Comparison of ENCODE assay signal across 21 mouse cellular contexts in the genomic region with DNA sequence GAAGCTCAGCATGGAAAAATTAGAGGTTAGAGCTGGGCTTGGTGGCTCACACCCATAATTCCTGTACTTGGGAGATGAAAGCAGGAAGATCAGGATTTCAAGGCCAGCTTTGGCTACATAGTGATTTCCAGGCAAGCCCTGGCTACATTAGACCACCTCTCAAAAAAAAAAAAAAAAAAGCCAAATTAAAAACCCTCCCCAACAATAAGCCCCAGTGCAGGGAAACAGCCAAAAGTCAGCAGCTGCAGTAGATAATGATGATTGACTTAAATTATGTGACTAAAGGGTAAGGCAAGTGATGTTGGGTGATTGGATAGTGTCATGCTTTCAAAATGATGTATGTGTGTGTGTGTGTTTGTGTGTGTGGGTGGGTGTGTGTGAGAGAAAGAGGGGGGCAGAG. TPM values are rescaled to one million over a fixed set of nuclear protein-coding genes. Genes with fewer than 3 reads are reported as not detected.
DNase-seq lines count a peak whose midpoint lies in the region; ATAC-seq and TF ChIP-seq lines count a peak whose summit lies in the region.
"Had no signal": no experiment of that assay in that cellular context is flagged by ENCODE, and none has a peak within 500 bp of the region (broad histone marks: within the 10 kb centered on the region; RNA-seq: fewer than 3 reads in every experiment).

No protein-coding gene starts in this region.

- no peak for ATAC-seq in liver, embryonic 11.5 days (replicated peaks; ENCODE audit: low FRiP score)
- no peak for ATAC-seq in liver, postnatal 0 days
- no peak for ATAC-seq in liver, embryonic 13.5 days (ENCODE audit: low read depth)
- ATAC-seq: forebrain, embryonic 14.5 days had no signal

- TF ChIP-seq RAD21 in MEL (IDR thresholded peaks at IDR 0.05; ENCODE audit: low read depth, low read length) = no peak

- peak overlapping the region; percentile 54 for H3K4me2 ChIP-seq in liver, embryonic 11.5 days
- H3K4me2 ChIP-seq in liver, postnatal 0 days (ENCODE audit: low read depth, low read length) = no peak overlapping the region
- peak overlapping the region; percentile 33; the same call in 1 of the 2 replicates for H3K4me2 ChIP-seq in liver, embryonic 13.5 days
- H3K4me2 ChIP-seq: embryonic facial prominence, embryonic 15.5 days; hindbrain, embryonic 15.5 days had no signal

- peaks cover 16% of the 10 kb centered on the region for H3K79me2 ChIP-seq in MEL (ENCODE audit: control insufficient read depth, insufficient read depth, low read length, poor library complexity)

- TF ChIP-seq POLR2A in MEL (IDR thresholded peaks at IDR 0.05; ENCODE audit: control insufficient read depth in 1 of 2, insufficient read depth in 1 of 2, low read depth in 1 of 2, low read length in 2 of 2, poor library complexity in 1 of 2) = no peak

- no peaks in the 10 kb centered on the region for H3K36me3 ChIP-seq in liver, embryonic 11.5 days (ENCODE audit: control insufficient read depth, insufficient read depth, low read length)
- H3K36me3 ChIP-seq in liver, postnatal 0 days (replicated peaks; ENCODE audit: insufficient read depth, low read length) = no peaks in the 10 kb centered on the region
- H3K36me3 ChIP-seq in MEL (ENCODE audit: control insufficient read depth in 1 of 2, insufficient read depth in 2 of 2, low read length in 2 of 2) = peaks cover 0 to 62% of the 10 kb centered on the region in 2 experiments; a peak in 2 of 4 replicates
- no peaks in the 10 kb centered on the region for H3K36me3 ChIP-seq in liver, embryonic 13.5 days
- H3K36me3 ChIP-seq: embryonic facial prominence, embryonic 15.5 days; forebrain, embryonic 10.5 days; heart, embryonic 13.5 days; hindbrain, embryonic 15.5 days had no signal

- TF ChIP-seq EP300 in liver, postnatal 0 days (IDR thresholded peaks at IDR 0.05; ENCODE audit: low read depth) = no peak
- TF ChIP-seq EP300 in MEL (IDR thresholded peaks at IDR 0.05; ENCODE audit: low read depth in 1 of 2, low read length in 2 of 2) = peak in 1 of 2 experiments; percentile 12; a peak in 1 of 4 replicates

- peaks cover 33% of the 10 kb centered on the region for H3K4me1 ChIP-seq in liver, embryonic 11.5 days (replicated peaks; ENCODE audit: control insufficient read depth, insufficient read depth, low read length)
- H3K4me1 ChIP-seq in liver, postnatal 0 days (ENCODE audit: insufficient read depth) = peaks cover 30% of the 10 kb centered on the region
- H3K4me1 ChIP-seq in MEL (ENCODE audit: control insufficient read depth in 1 of 2, insufficient read depth in 2 of 2, low read length in 2 of 2) = peaks cover 42 to 44% of the 10 kb centered on the region in 2 experiments
- H3K4me1 ChIP-seq in liver, embryonic 13.5 days (replicated peaks) = peaks cover 45% of the 10 kb centered on the region
- H3K4me1 ChIP-seq: embryonic facial prominence, embryonic 15.5 days; hindbrain, embryonic 15.5 days had no signal

- H3K9ac ChIP-seq in liver, embryonic 11.5 days (ENCODE audit: low read depth, low read length) = no peak overlapping the region; the same call in 1 of the 2 replicates
- no peak overlapping the region for H3K9ac ChIP-seq in liver, postnatal 0 days (replicated peaks)
- H3K9ac ChIP-seq in MEL (ENCODE audit: control insufficient read depth, low read depth, low read length, poor library complexity, severe bottlenecking) = peak overlapping the region; percentile 54
- H3K9ac ChIP-seq in liver, embryonic 13.5 days = peak overlapping the region; percentile 5; the same call in 1 of the 2 replicates
- H3K9ac ChIP-seq: embryonic facial prominence, embryonic 15.5 days; heart, embryonic 13.5 days; hindbrain, embryonic 15.5 days had no signal

- no peak overlapping the region for H3K4me3 ChIP-seq in liver, embryonic 11.5 days (ENCODE audit: low read depth, low read length)
- H3K4me3 ChIP-seq in liver, postnatal 0 days (ENCODE audit: low read depth, low read length) = no peak overlapping the region
- peak overlapping the region; percentile 6 to 27; a peak in 3 of 4 replicates for H3K4me3 ChIP-seq in MEL (ENCODE audit: control insufficient read depth in 1 of 2, insufficient read depth in 1 of 2, low read depth in 2 of 2, low read length in 2 of 2)
- H3K4me3 ChIP-seq in liver, embryonic 13.5 days (replicated peaks) = no peak overlapping the region
- H3K4me3 ChIP-seq: embryonic facial prominence, embryonic 15.5 days; erythroblast, embryonic 14.5 days; forebrain, embryonic 10.5 days; gastrocnemius, adult 2 months; heart, embryonic 13.5 days; hindbrain, embryonic 15.5 days had no signal

- TF ChIP-seq CTCF in liver, postnatal 0 days (IDR thresholded peaks at IDR 0.05; ENCODE audit: low read depth) = no peak
- no peak for TF ChIP-seq CTCF in MEL (IDR thresholded peaks at IDR 0.05 in 2 of 3, conservative IDR thresholded peaks at IDR 0.05 in 1 of 3; ENCODE audit: control insufficient read depth in 1 of 3, insufficient read depth in 1 of 3, low read depth in 2 of 3, low read length in 3 of 3, poor library complexity in 1 of 3, severe bottlenecking in 1 of 3)

- no peak for DNase-seq in liver, embryonic 11.5 days (ENCODE audit: low spot score)
- no peak for DNase-seq in liver, postnatal 0 days
- DNase-seq in MEL (ENCODE audit: low read depth, low spot score) = peak; percentile 69
- DNase-seq in liver, embryonic 13.5 days = no peak
- DNase-seq in thymus, postnatal 0 days (ENCODE audit: low spot score) = no peak
- no peak for DNase-seq in adrenal gland, adult (ENCODE audit: inconsistent age in 2 of 2, low spot score in 1 of 2)
- no peak for DNase-seq in cerebellum, postnatal 25 days
- DNase-seq: adrenal gland, postnatal 14 days; cerebellum, adult 18-20 months; cerebellum, adult 9-11 months; embryo, embryonic 11 days; gastrocnemius, adult 2 months; gastrocnemius, postnatal 36 days; heart, postnatal 36 days had no signal

- H3K27me3 ChIP-seq in liver, embryonic 11.5 days (replicated peaks; ENCODE audit: control insufficient read depth, insufficient read depth, low read length) = no peaks in the 10 kb centered on the region
- no peaks in the 10 kb centered on the region for H3K27me3 ChIP-seq in liver, postnatal 0 days (ENCODE audit: insufficient read depth, low read length)
- H3K27me3 ChIP-seq in MEL (ENCODE audit: control insufficient read depth in 1 of 2, insufficient read depth in 2 of 2, low read length in 2 of 2) = no peaks in the 10 kb centered on the region
- no peaks in the 10 kb centered on the region for H3K27me3 ChIP-seq in liver, embryonic 13.5 days
- H3K27me3 ChIP-seq: CH12.LX; embryonic facial prominence, embryonic 15.5 days; heart, embryonic 13.5 days; hindbrain, embryonic 15.5 days had no signal

- H3K9me3 ChIP-seq in liver, embryonic 11.5 days (ENCODE audit: control insufficient read depth, low read length) = no peaks in the 10 kb centered on the region
- no peaks in the 10 kb centered on the region for H3K9me3 ChIP-seq in liver, postnatal 0 days (ENCODE audit: low read length)
- H3K9me3 ChIP-seq in MEL (replicated peaks; ENCODE audit: insufficient read depth, low read length) = no peaks in the 10 kb centered on the region
- no peaks in the 10 kb centered on the region for H3K9me3 ChIP-seq in liver, embryonic 13.5 days (replicated peaks)
- H3K9me3 ChIP-seq: embryonic facial prominence, embryonic 15.5 days; forebrain, embryonic 10.5 days; heart, embryonic 13.5 days; hindbrain, embryonic 15.5 days had no signal

- peak overlapping the region; percentile 13; the same call in 1 of the 2 replicates for H3K27ac ChIP-seq in liver, embryonic 11.5 days (ENCODE audit: low read depth, low read length)
- no peak overlapping the region for H3K27ac ChIP-seq in liver, postnatal 0 days (ENCODE audit: low read depth)
- peak overlapping the region; percentile 95 for H3K27ac ChIP-seq in MEL (ENCODE audit: control insufficient read depth, low read depth, low read length)
- H3K27ac ChIP-seq in liver, embryonic 13.5 days = peak overlapping the region; percentile 43; the same call in 1 of the 2 replicates
- H3K27ac ChIP-seq: embryonic facial prominence, embryonic 15.5 days; forebrain, embryonic 10.5 days; heart, embryonic 13.5 days; hindbrain, embryonic 15.5 days had no signal

TF ChIP-seq in MEL, 35 proteins besides CTCF, POLR2A, EP300 and RAD21:
- TF ChIP-seq ETS1 (IDR thresholded peaks at IDR 0.05; ENCODE audit: low read depth, low read length) (peak; percentile 45; the same call in 1 of the 2 replicates), CHD1 (IDR thresholded peaks at IDR 0.05; ENCODE audit: low read depth, low read length) (peak; percentile 91; the same call in 1 of the 2 replicates), ZMIZ1 (IDR thresholded peaks at IDR 0.05; ENCODE audit: low read depth, low read length) (0 out of 2 replicates have a peak, but pooled peaks have one; percentile 1), MXI1 (IDR thresholded peaks at IDR 0.05; ENCODE audit: low read depth, low read length) (no peak), KAT2A (conservative IDR thresholded peaks at IDR 0.05; ENCODE audit: low read depth, low read length) (no peak), ZNF384 (IDR thresholded peaks at IDR 0.05; ENCODE audit: low read depth, low read length) (peak; percentile 87), USF2 (IDR thresholded peaks at IDR 0.05; ENCODE audit: borderline replicate concordance in 1 of 2, insufficient read depth in 1 of 2, low read depth in 1 of 2, low read length in 2 of 2) (no peak), CHD2 (IDR thresholded peaks at IDR 0.05; ENCODE audit: low read length) (no peak), SIN3A (IDR thresholded peaks at IDR 0.05; ENCODE audit: low read length) (no peak)
TF ChIP-seq in MEL: peak in this region for 4.

RNA-seq across cellular contexts. Expression of a gene that starts 47.3 kb away (rescaled TPM):
- polyA plus RNA-seq in liver, embryonic 11.5 days (2014; fragmentation: Nextera tagmentation; extraction: Ambion mirVana) = 22.0 and 23.3 TPM in 2 replicates
- polyA plus RNA-seq in liver, postnatal 0 days (2015; fragmentation: Nextera tagmentation; extraction: Ambion mirVana) = 15.6 and 17.9 TPM in 2 replicates
- 26.1 and 28.2 TPM in 2 replicates for total RNA-seq in MEL (2012; rRNA removed)
- polyA plus RNA-seq in MEL (2012; ENCODE audit: insufficient read depth in 1 of 2, insufficient read length in 2 of 2, low read depth in 1 of 2, low replicate concordance in 2 of 2, missing spikeins in 1 of 2) = 10 to 100 TPM in 1 of 2 experiments, not detected in 1; 65.0 TPM
- polyA plus RNA-seq in liver, embryonic 13.5 days (2015; fragmentation: Nextera tagmentation; extraction: Ambion mirVana) = 13.3 and 15.0 TPM in 2 replicates
- polyA plus RNA-seq in thymus, postnatal 0 days (2015; fragmentation: Nextera tagmentation; extraction: Ambion mirVana) = 37.5 and 42.1 TPM in 2 replicates

RNA-seq across cellular contexts. Expression of a gene that starts 59.1 kb away (rescaled TPM):
- polyA plus RNA-seq in liver, embryonic 11.5 days (2014; fragmentation: Nextera tagmentation; extraction: Ambion mirVana) = 76.8 and 81.1 TPM in 2 replicates
- polyA plus RNA-seq in liver, postnatal 0 days (2015; fragmentation: Nextera tagmentation; extraction: Ambion mirVana) = 52.3 and 54.5 TPM in 2 replicates
- total RNA-seq in MEL (2012; rRNA removed) = 24.1 and 33.3 TPM in 2 replicates
- 100 to 1,000 TPM; 347 to 425 TPM for polyA plus RNA-seq in MEL (2012; ENCODE audit: insufficient read depth in 1 of 2, insufficient read length in 2 of 2, low read depth in 1 of 2, low replicate concordance in 2 of 2, missing spikeins in 1 of 2)
- 56.0 and 58.2 TPM in 2 replicates for polyA plus RNA-seq in liver, embryonic 13.5 days (2015; fragmentation: Nextera tagmentation; extraction: Ambion mirVana)
- polyA plus RNA-seq in thymus, postnatal 0 days (2015; fragmentation: Nextera tagmentation; extraction: Ambion mirVana) = 184 and 188 TPM in 2 replicates

Comparison
In these comparisons a context has a peak if more than half of its experiments do, and no peak if none do; other contexts are left out.
1. H3K9ac ChIP-seq: peak in MEL (single experiment) and liver, embryonic 13.5 days (single experiment); none in liver, embryonic 11.5 days (single experiment) and liver, postnatal 0 days (single experiment).
2. H3K4me3 ChIP-seq: peak in MEL (2 of 2); none in liver, embryonic 11.5 days (single experiment), liver, postnatal 0 days (single experiment) and liver, embryonic 13.5 days (single experiment).